Mouse (Mus musculus): ENCODE measurements around the gene Mtmr14. TPM values are rescaled to one million over a fixed set of nuclear protein-coding genes. Genes with fewer than 3 reads are reported as not detected.

Mtmr14 gene
- total RNA-seq, 1 experiment from 2014 or later, result 30.9 TPM

Other genes starting within 250 kb of the Mtmr14 start
- gene Thumpd3, start 191.6 kb upstream of the Mtmr14 start, total RNA-seq (2021), result 39.1 and 48.1 TPM in 2 replicates
- gene Setd5, start 160.5 kb upstream of the Mtmr14 start, total RNA-seq (2021), result 128 TPM in 2 replicates
- gene Lhfpl4, start 42.5 kb upstream of the Mtmr14 start, total RNA-seq (2021), result 2.8 and 5.0 TPM in 2 replicates
- 0.85 and 1.4 TPM in 2 replicates for gene Cpne9, start 44.5 kb downstream of the Mtmr14 start, total RNA-seq (2021)
- 27.8 and 32.9 TPM in 2 replicates for gene Brpf1, start 69.3 kb downstream of the Mtmr14 start, total RNA-seq (2021)
- 16.7 and 19.9 TPM in 2 replicates for gene Ogg1, start 89.1 kb downstream of the Mtmr14 start, total RNA-seq (2021)
- gene Camk1, start 106.1 kb downstream of the Mtmr14 start, total RNA-seq (2021), result 45.3 and 62.0 TPM in 2 replicates
- 51.4 and 54.5 TPM in 2 replicates for gene Tada3, start 140.0 kb downstream of the Mtmr14 start, total RNA-seq (2021)
- 143 and 191 TPM in 2 replicates for gene Arpc4, start 140.3 kb downstream of the Mtmr14 start, total RNA-seq (2021)
- 3.9 and 4.5 TPM in 2 replicates for gene Ttll3, start 151.4 kb downstream of the Mtmr14 start, total RNA-seq (2021)
- 7.6 and 8.1 TPM in 2 replicates for gene Rpusd3, start 181.5 kb downstream of the Mtmr14 start, total RNA-seq (2021)
- 153 and 182 TPM in 2 replicates for gene Cidec, start 197.9 kb downstream of the Mtmr14 start, total RNA-seq (2021)
- gene Jagn1, start 204.7 kb downstream of the Mtmr14 start, total RNA-seq (2021), result 47.5 and 55.0 TPM in 2 replicates
- gene Il17re, start 220.6 kb downstream of the Mtmr14 start, total RNA-seq (2021), result 0.76 and 1.5 TPM in 2 replicates
- 18.0 and 19.3 TPM in 2 replicates for gene Il17rc, start 233.6 kb downstream of the Mtmr14 start, total RNA-seq (2021)
- gene Creld1, start 245.5 kb downstream of the Mtmr14 start, total RNA-seq (2021), result 45.2 and 59.9 TPM in 2 replicates

All from adrenal gland, postnatal 25 days (tissue).